Mouse (Mus musculus) lung, postnatal 4 days (tissue): ENCODE measurements around the gene Nek7.

Source experiments
- DNase-seq, 2 experiments: peaks; one replicate each; pipeline ENCODE4 v3.0.0; 2021

Nek7 gene

DNA sequence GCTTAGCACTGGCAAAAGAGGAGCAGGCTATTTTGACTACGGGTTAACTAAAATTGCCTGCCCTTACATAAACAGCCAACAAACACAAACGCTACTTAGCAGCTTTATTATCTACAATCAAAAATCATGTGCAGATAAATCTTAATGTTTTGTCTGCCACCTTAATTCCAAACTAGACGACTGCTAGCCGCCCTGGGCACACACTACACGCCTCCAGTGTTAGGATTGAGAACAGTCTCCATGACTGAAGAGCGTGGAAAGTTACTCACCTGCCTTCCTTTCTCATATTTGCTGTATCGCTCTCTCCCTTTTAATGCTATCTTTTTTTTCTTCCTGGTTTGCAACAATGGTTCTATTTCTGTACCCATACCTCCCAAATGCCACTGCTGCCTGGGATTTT is 12.1 kb downstream of the Nek7 start:
- no peak for DNase-seq

DNA sequence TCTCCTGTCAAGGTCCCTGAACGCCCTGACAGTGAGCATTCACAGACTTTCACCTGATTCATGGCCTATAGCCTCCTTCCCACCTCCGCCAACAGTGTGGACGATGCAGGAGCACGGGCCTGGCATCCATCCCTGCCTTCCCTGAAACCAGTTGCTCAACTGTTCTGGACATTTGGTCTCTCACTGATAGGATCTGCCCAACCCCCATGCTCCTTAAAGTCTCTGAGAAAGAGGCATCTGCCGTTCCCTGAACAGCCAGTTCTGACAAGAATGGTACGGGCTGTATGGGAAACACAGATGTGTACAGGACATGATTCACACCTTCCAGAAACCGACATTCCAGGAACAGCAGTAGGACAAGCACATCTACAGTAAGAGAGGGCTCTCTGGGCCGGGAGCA is 13.2 kb downstream of the Nek7 start:
- DNase-seq = no peak

DNA sequence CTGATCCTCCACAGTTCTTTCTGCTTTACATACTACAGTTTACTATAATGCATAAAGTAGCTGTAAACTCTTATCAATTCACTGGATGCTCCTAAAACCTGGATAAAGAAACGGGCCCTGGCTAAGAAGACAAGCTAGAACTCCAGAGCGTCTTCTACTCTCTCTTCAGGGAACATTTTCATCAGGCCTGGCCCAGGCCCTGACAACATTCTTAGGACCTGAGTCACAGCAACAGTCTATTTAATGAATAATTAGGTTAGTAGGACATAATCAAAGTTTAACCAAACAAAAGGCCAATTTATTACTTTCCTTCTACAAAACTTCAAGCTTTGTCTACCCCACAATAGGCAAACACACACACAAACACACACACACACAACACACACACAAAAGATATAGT is 15.2 kb downstream of the Nek7 start:
- no peak for DNase-seq

DNA sequence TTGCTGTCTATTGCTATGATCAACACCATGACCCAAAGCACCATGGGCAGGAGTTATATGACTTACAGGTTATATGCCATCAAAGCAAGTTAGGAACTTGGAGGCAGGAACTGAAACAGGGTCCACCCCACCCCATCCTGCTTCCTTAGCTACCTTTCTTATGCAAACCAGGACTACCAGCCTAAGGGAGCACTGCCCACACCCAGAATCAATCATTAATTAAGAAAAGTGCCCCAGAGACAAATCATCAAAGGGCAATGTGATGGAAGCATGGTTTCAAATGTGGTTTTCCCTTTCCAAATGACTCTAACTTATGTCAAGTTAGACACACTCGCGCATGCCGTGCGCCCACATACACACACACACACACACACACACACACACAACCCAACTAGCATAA is 16.0 kb downstream of the Nek7 start:
- DNase-seq = no peak

DNA sequence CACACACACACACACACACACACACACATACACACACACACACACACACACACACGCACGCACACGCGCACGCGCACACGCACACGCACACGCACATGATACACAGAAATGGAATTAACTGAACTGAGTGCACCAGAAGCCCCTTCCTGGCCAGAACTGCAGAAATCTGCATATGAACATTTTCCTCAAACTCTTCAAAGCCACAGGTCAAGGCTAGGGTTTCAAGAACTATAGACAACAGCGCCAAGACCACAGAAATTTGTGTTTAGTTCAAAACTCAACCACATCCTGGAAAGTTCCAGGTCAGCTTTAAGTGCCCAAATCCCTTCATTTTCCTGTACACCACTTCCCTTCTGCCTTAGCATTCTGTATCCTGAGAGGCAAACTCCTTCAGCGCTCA is 21.9 kb downstream of the Nek7 start:
- DNase-seq = no peak

DNA sequence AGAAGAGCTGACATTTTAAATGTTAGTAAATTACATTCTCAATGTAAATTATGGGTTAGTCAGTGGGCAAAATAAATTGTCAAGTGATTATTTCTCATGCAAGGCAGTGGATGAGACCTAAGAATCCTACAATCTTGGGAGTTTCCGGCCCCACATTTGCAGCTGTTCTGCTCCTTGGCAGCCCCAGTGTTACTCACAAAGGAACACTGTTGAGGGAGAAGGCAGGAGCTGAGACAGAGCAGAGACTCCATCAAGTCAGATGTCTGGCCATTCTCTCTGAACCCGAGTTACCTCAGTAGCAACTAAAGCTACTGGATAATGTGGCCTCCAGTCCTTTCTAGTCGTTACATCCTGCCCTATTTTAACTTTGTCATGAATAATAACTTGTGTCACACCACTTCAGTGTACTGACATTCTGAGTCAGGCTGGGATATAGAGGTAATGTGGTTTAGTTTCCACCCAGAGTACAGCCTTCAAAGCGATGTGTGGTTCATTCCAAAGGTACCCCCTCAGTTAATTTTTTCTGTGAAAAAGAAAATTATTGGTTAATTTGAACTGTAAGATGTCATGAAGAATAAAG is 23.7 kb downstream of the Nek7 start:
- DNase-seq = no peak

DNA sequence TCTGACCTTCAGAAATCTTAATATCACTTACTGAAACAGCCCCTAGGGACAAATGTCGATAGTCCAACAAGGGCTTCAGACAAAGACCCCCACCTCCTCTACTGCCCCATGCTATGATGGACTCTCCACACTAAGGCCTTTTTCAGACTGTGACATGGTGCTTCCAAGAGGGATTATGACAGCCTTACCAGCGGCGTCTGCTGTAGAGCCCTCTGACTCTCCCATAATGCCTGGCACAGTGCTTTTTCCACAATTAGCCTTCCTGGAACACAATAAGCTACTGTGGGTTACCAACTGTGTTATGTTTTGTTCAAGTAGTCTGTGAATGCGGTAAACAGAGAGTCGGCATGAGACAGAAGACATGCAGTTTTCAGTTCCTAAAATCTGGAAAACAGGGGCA is 25.0 kb downstream of the Nek7 start:
- no peak for DNase-seq

DNA sequence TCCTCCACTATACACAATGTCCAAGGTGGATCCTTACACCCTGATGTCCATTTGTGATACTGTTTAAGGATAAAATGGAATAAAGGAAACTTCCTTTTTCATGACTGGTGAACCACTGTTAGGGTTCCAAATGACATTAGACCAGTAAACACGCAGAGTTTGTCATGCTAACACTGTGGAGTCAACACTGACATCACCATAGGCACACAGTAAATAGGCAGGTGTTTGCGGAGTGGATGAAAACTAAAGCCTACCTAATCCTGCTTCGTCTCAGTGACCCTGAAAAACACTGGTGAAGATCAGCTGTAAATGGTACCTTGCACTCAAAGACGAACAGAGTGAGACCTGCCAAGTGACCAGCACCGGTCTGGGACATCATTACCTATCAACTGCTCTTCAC is 26.0 kb downstream of the Nek7 start:
- no peak for DNase-seq

DNA sequence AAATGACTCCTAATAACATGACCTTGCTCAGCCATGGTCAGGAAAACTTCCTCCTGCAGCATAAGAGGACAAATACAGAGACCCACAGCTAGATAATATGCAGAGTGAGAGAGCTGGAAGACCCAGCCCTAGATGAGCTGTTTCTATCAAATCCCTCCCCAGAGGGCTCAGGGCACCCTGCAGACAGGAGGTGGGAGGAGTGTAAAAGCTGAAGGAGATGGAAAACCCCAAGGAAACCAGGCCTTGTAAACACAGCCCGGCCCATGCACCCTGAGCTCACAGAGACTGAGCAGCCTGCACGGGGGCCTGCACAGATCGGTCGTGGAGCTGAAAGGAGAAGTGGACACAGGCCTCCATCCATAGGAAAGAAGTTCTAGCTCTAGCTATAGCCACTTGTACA is 27.5 kb downstream of the Nek7 start:
- DNase-seq = no peak

DNA sequence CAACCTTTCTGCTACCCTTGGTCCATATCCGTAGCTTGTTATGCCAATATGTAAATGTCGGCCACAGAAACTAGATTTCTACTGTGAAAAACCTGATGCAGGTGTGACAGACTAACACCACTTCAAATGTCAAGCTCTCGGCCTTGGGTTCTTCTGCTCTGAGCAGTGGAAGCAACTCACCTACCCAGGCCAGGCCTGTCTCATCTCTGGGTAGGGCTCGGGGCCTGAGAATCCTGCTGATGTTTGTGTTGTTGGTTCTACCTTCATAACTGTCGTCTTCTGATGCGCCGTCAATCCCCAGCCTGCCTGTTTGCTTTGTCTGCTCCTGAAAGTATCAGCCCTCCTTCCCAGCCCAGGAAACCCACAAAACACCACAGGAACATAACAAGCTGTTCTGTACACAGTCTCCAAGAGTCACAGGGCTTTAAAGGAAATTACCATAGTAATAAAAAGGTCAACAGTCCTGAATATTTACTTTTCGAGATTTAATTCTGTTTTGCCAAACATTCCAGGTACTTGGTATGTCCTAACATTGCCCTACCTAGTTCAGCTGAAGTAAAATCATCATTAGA is 29.4 kb downstream of the Nek7 start:
- DNase-seq = no peak

DNA sequence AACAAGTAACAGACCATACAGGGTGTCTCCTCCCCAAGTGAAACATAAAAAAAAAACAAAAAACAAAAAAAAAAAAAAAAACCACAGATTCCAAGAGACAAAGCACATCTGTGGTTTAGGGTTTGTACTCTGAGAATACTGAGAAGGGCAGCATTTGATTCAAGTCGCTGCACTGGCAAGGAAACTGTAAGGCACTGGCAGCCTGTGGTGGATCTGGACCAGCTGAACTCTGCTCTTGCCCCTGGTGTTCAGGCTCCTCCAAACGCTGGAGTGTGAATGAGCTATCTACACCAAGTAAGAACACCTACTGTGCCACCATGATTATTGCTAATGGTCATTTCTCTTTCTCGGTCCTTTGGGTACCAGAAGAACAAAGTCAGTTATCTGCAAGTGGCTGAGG is 30.8 kb downstream of the Nek7 start:
- DNase-seq = no peak

DNA sequence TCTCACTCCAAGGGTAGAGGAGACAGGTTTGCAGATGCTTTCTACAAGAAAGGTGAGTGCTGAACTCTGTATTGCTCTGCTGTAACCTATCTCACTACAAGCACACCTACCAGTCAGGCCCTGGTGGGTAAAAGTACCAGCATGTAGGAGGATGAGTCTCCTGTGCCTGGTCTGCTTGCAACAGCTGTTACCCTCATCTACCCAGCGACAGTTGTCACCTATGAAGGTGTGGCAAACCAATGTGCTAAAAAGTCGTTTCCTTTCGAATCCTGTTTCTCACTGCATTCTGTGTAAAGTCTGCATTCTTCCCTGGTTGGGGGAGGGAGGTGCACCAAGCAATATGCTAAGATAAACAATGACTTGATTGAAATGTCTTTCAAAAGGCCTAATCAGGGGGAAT is 32.1 kb downstream of the Nek7 start:
- DNase-seq = no peak

DNA sequence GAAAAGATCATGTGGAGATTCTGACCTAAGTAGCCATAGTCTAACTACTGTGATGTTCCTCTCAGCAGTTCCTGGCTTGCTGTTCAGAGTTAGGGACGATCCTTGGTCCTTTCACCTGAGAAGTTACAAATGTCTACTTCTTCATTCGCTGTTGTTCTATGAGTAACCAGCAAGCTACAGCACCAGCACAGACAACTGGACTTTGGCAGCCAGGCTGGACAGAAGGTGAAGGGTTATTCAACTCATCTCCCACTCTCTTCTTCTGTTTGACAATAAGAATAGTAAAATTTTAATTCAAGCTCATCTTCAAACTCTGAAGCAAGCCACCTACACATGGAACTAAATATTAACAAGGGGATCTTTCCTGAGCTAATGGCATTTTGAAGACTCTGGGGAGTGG is 33.0 kb downstream of the Nek7 start:
- DNase-seq = no peak

DNA sequence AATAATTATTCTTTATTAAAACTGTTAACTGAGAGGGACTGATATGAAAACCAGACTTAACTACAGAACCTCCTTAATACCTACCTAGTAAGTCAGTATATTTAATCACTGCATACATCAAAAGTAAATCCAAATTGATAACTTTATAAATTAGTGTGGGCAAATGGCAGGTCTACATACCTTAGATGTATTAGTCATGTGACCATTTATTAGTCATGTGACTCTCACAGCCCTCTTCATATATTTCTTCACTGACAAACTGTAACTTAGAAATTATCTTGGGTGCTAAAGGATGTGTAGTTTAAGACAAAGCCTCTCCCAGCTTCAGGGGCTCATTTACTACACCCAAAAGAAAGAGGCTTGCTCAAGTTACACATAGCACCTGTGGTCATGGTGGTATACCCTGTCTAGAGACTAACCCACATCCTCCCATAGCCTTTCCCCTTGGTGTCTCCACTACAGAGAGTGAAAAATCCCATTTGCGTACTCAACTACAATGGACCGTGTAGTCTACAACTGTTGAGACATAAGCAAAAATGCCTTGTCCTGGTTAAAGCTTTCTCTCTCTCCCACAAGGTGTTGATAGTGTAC is 35.4 kb downstream of the Nek7 start:
- no peak for DNase-seq

DNA sequence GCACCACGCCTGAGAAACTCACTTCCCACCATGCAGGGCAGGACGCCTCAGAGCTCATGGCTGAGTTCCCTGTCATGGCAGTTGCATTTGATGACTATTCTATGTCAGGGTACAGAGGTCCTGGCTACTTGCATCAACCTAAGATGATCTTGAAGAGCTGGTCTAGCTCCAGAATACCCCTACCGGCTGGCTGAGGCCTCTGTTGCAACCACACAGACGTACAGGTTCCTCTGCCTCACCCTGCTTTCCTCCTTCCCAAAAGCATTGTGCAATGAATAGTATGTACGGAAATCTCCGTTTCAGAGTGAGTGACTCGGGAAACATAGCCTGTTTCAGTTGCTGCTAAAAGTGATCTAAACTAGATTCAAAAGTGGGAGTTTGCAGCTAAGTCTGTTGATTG is 37.7 kb downstream of the Nek7 start:
- DNase-seq = no peak

DNA sequence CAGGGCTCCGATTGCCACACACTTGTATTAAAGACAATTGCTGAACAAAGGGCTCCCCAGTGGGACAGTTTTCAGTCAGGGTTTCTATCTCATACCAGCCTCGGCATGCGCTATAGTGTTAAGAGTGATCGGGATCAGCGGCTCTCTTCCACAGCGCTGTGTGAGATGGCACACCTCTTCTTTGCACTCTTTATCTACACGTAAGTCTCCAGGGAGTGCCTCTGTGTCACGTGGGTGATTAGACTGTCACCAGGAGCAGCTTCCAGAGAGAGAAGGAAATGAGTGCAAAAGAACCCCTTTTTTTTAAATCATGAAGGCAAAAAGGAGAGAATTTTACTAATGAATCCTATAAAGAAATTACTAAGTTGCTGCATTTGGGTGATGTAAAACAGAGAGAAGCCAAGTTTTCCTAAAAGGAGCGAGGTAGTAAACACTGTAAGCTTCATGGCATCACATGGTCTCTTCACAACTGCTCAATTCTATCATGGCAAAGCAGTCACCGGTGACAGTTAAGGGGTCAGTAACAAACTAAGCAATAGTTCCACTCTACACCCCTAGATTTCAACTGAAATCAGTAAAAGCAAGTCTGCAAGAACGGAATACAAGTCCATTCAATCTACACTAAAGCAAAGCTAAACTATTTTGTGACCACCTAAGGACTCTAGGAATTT is 40.0 kb downstream of the Nek7 start:
- no peak for DNase-seq

DNA sequence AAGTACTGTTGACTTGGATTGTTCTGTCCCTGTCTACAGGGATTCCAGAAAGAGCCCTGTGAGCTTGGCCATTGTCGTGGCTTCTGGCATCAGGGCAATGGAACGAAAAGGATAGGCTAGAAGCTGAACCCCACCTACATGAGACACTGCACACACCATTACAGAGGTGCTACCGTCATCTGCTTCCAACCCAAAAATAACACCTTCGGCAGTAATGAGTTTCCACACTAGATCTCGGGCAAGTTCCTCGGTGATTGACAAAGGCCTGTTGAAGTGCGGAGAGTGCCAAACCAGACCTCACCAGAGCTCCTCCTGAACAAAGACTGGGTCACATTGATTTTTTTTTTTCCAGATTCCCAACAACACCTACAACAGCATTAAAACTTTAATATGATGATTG is 40.7 kb downstream of the Nek7 start:
- no peak for DNase-seq

DNA sequence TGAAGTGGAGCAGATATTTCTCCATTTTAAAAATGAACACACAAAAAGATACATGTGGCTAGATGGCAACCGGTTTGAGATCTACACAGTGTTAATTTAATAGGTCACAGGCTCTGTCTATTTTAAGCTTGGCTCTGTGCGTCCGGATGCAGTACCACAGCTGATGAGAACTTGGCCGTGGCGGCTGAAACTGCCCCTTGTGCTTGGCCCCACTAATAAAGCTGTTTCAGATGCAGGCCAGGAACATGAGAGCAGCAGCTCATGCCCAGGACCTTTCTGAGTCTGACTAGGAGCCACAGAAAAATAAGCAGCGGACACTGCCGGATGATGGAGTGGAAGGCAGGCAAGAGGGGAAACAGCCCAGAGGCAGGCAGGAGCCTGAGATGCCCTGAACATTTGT is 43.1 kb downstream of the Nek7 start:
- no peak for DNase-seq

DNA sequence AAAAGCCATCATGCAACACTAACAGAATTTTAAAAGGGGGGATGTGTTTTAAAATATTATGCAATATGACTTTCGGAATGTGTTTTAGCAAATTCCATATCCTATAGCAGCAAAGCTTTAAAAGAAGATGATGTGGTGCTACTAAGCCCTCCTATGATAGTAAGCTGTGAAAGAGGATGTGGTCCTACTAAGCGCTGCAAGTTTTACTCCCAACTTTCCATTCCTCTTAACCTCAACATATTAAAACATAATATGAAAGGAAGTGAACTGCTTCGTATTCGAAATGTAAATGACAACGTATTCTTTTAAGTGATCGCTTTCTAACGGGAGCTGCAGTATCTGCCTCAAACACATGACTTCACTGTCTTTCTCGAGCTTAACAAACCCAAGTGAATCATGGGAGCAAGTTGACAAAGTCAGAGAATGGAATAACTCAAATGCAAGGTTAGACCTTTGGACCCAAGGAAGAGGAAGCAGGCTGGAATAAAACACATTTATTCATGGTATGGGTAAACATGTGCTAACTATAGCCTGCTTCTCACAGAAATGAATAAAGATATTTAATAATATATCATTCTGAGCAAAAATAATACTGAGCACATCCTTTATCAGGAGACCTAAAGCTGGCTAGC is 43.8 kb downstream of the Nek7 start:
- no peak for DNase-seq

DNA sequence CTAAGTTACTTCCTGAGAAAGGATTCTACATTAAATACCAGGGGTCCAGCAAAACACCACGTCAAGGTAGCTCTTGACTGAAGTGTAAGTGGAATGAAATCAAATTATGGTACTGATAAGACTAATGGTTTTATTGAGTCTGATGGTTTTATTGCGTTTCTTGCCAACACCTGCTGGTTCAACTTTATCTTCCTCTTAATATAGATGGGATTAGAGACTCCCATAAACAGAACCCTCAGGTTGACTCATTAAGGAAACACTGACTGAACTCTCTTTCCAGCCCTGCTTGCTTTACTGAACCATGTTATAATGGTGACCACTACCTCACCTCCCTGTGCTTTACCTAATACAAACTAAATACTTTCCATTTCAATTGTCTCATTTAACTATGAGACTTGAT is 44.3 kb downstream of the Nek7 start:
- DNase-seq = no peak

DNA sequence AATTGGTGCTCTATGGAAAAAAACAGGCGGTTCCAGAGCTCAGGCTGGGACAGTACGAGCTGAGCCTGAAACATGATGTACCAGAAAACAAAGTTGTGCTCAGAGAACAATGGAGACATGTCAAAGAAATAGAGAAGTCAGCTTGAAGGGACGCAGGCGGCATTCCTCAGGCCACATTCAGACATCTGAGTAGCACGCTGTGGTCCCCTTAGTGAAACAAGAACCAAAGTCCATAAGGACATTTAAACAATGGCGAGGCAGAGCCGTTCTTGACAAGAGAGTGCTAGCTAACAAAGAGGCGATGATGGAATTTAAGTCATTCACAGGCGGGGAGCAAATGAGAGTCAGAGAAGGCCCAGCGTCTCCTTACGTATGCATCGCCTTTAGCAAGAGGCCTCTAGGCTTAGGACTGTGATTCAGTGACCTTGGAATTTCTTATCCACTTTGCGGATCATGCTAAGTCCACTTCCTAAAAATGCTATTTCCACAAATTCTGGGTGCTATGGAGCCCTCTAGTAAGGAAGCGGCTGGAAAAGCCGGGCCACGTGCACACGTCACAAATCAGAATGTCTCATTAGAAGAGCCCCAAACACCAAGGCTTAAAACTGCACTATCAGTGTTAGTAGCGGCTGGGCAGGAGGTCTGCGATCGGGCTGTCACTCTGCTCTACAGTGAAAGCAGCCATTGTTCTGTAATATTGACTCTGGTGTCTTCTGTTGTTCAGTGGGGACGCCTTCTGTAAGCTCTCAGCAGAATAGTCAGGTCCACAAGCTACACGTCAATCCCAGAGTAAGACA is 48.2 kb downstream of the Nek7 start:
- DNase-seq = no peak

DNA sequence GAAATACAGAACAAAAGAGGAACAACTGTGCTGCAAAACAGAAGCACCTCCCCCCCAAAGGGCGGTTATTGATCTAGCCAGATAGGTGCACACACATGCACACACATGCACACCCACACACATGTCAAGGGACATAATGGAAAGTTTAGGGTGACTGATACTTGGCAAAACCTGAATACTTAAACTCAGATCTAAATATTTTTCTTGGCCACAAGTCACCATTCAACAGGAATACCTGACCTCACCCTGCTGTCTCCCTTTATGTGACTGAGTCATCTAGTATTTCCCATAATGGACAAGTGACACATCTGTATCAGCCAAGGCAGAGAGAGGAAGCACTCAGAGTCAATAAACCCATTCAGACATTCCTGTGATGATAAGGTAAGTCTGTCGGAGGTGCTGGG is 48.9 kb downstream of the Nek7 start:
- DNase-seq = no peak
